8 mouse cellular contexts compared by ENCODE assay signal in genomic region chr17:56276643-56277566, GRCm38 (mm10). TPM values are rescaled to one million over a fixed set of nuclear protein-coding genes. Genes with fewer than 3 reads are reported as not detected.
DNase-seq lines count a peak whose midpoint lies in the region; ATAC-seq and TF ChIP-seq lines count a peak whose summit lies in the region.

Gene Ticam1, minus strand, starts transcription at chr17:56276786.

- H3K4me1 ChIP-seq in embryonic facial prominence, embryonic 14.5 days (ENCODE audit: control insufficient read depth, insufficient read depth, low read length), result 0 out of 2 replicates have a peak, but pooled peaks cover 5% of the 10 kb centered on the region
- H3K4me1 ChIP-seq in heart, adult 2 months (ENCODE audit: control insufficient read depth, insufficient read depth, low read length), result peaks cover 21% of the 10 kb centered on the region
- peaks cover 37% of the 10 kb centered on the region; the same call in 1 of the 2 replicates for H3K4me1 ChIP-seq in kidney, adult 2 months (ENCODE audit: control insufficient read depth, insufficient read depth, low read length)
- peaks cover 14% of the 10 kb centered on the region for H3K4me1 ChIP-seq in limb, embryonic 13.5 days
- peaks cover 14% of the 10 kb centered on the region for H3K4me1 ChIP-seq in midbrain, embryonic 15.5 days

- intact Hi-C loops in heart, adult 2 months (cut with DNase I), result loop anchor here (5.0 kb wide), 1 partner anchor 75 kb away; no protein-coding TSS in a partner anchor

- peak; percentile 64 for TF ChIP-seq POLR2A in heart, adult 2 months (IDR thresholded peaks at IDR 0.05; ENCODE audit: insufficient read depth, low read depth, low read length)
- peak; percentile 40 for TF ChIP-seq POLR2A in kidney, adult 2 months (IDR thresholded peaks at IDR 0.05; ENCODE audit: low read depth, low read length)

- H3K4me2 ChIP-seq in embryonic facial prominence, embryonic 14.5 days (ENCODE audit: low read depth, low read length), result peak within 1 kb of the TSS; percentile 73
- H3K4me2 ChIP-seq in limb, embryonic 13.5 days (replicated peaks), result peak within 1 kb of the TSS; percentile 76
- peak within 1 kb of the TSS; percentile 72 for H3K4me2 ChIP-seq in midbrain, embryonic 15.5 days

- H3K9ac ChIP-seq in embryonic facial prominence, embryonic 14.5 days (ENCODE audit: low read depth, low read length), result peak within 1 kb of the TSS; percentile 74
- peak within 1 kb of the TSS; percentile 95 for H3K9ac ChIP-seq in heart, adult 2 months (ENCODE audit: low read depth, low read length)
- peak within 1 kb of the TSS; percentile 80 for H3K9ac ChIP-seq in limb, embryonic 13.5 days
- H3K9ac ChIP-seq in midbrain, embryonic 15.5 days, result peak within 1 kb of the TSS; percentile 52

- no peaks in the 10 kb centered on the region for H3K9me3 ChIP-seq in embryonic facial prominence, embryonic 14.5 days (ENCODE audit: control insufficient read depth, low read length)
- H3K9me3 ChIP-seq in limb, embryonic 13.5 days, result no peaks in the 10 kb centered on the region
- no peaks in the 10 kb centered on the region for H3K9me3 ChIP-seq in midbrain, embryonic 15.5 days

- peak within 1 kb of the TSS; percentile 91 for H3K27ac ChIP-seq in embryonic facial prominence, embryonic 14.5 days (replicated peaks; ENCODE audit: low read depth, low read length)
- H3K27ac ChIP-seq in heart, adult 2 months, result peak within 1 kb of the TSS; percentile 89
- peak within 1 kb of the TSS; percentile 93 for H3K27ac ChIP-seq in kidney, adult 2 months (ENCODE audit: insufficient read depth, low read depth, low read length)
- peak within 1 kb of the TSS; percentile 82 for H3K27ac ChIP-seq in limb, embryonic 13.5 days
- H3K27ac ChIP-seq in midbrain, embryonic 15.5 days, result no peak within 1 kb of the TSS

- no peaks in the 10 kb centered on the region; the same call in 1 of the 2 replicates for H3K79me2 ChIP-seq in heart, adult 2 months (replicated peaks; ENCODE audit: control insufficient read depth, insufficient read depth, low read length)

- peak; percentile 95 for TF ChIP-seq EP300 in heart, adult 2 months (IDR thresholded peaks at IDR 0.05; ENCODE audit: insufficient read depth, low read depth, low read length)

- DNase-seq in A20 (ENCODE audit: low read depth, low spot score), result peak; percentile 95
- peak; percentile 75 to 80 for DNase-seq in adrenal gland, postnatal 4 days (ENCODE audit: low spot score in 2 of 2)
- peak; percentile 98 for DNase-seq in embryonic facial prominence, embryonic 14.5 days (ENCODE audit: low spot score)
- peak; percentile 88 to 96 for DNase-seq in heart, adult 2 months
- DNase-seq in kidney, adult 2 months, result peak; percentile 98
- DNase-seq in spleen, adult 18-20 months, result peak; percentile 68 to 82

- peak within 1 kb of the TSS; percentile 52 for H3K4me3 ChIP-seq in embryonic facial prominence, embryonic 14.5 days (ENCODE audit: low read depth, low read length)
- H3K4me3 ChIP-seq in heart, adult 2 months, result peak within 1 kb of the TSS; percentile 72
- peak within 1 kb of the TSS; percentile 90 for H3K4me3 ChIP-seq in kidney, adult 2 months (ENCODE audit: insufficient read depth, low read depth, low read length)
- peak within 1 kb of the TSS; percentile 60 for H3K4me3 ChIP-seq in limb, embryonic 13.5 days
- peak within 1 kb of the TSS; percentile 40 for H3K4me3 ChIP-seq in midbrain, embryonic 15.5 days

- peak; percentile 57 for TF ChIP-seq CTCF in heart, adult 2 months (IDR thresholded peaks at IDR 0.05)
- TF ChIP-seq CTCF in kidney, adult 2 months (conservative IDR thresholded peaks at IDR 0.05; ENCODE audit: insufficient read depth, insufficient read length, low read depth, low read length), result no peak

- H3K27me3 ChIP-seq in embryonic facial prominence, embryonic 14.5 days (replicated peaks; ENCODE audit: control insufficient read depth, insufficient read depth, low read length), result no peaks in the 10 kb centered on the region
- no peaks in the 10 kb centered on the region for H3K27me3 ChIP-seq in heart, adult 2 months (ENCODE audit: control insufficient read depth, insufficient read depth, low read length)
- H3K27me3 ChIP-seq in kidney, adult 2 months (replicated peaks; ENCODE audit: control insufficient read depth, insufficient read depth, low read length), result no peaks in the 10 kb centered on the region
- no peaks in the 10 kb centered on the region for H3K27me3 ChIP-seq in limb, embryonic 13.5 days
- no peaks in the 10 kb centered on the region for H3K27me3 ChIP-seq in midbrain, embryonic 15.5 days (replicated peaks)

- ATAC-seq in embryonic facial prominence, embryonic 14.5 days (ENCODE audit: low read depth), result peak; percentile 95
- ATAC-seq in limb, embryonic 13.5 days (ENCODE audit: low FRiP score, low read depth), result peak; percentile 93
- ATAC-seq in midbrain, embryonic 15.5 days (replicated peaks), result peak; percentile 69

- H3K36me3 ChIP-seq in embryonic facial prominence, embryonic 14.5 days (ENCODE audit: control insufficient read depth, insufficient read depth, low read length), result peaks cover 41% of the 10 kb centered on the region
- H3K36me3 ChIP-seq in heart, adult 2 months (ENCODE audit: control insufficient read depth, insufficient read depth, low read length), result peaks cover 2% of the 10 kb centered on the region; the same call in 1 of the 2 replicates
- peaks cover 2% of the 10 kb centered on the region; the same call in 1 of the 2 replicates for H3K36me3 ChIP-seq in kidney, adult 2 months (ENCODE audit: control insufficient read depth, insufficient read depth, low read length)
- peaks cover 47% of the 10 kb centered on the region for H3K36me3 ChIP-seq in limb, embryonic 13.5 days
- no peaks in the 10 kb centered on the region for H3K36me3 ChIP-seq in midbrain, embryonic 15.5 days (replicated peaks)

- 7% methylated on average over 11 of the region's 21 CpGs for WGBS in embryonic facial prominence, embryonic 14.5 days
- 2% methylated on average over 20 of the region's 21 CpGs for WGBS in heart, adult 2 months
- WGBS in kidney, adult 2 months, result 3% methylated on average over 21 of the region's 21 CpGs
- 6% methylated on average over 21 of the region's 21 CpGs for WGBS in limb, embryonic 13.5 days
- WGBS in midbrain, embryonic 15.5 days, result 5% methylated on average over 21 of the region's 21 CpGs

RNA-seq across cellular contexts. Expression of gene Ticam1, which starts in this region (rescaled TPM):
- total RNA-seq in adrenal gland, postnatal 4 days (2021), result 10 to 100 TPM; 21.0 to 22.2 TPM
- 6.9 and 8.1 TPM in 2 replicates for polyA plus RNA-seq in embryonic facial prominence, embryonic 14.5 days (2014; fragmentation: Nextera tagmentation; extraction: Ambion mirVana)
- 1 to 10 TPM; 8.0 TPM for total RNA-seq in heart, adult 2 months (2021)
- 16.8 and 18.0 TPM in 2 replicates for polyA plus RNA-seq in heart, adult 2 months (2012; rRNA removed)
- 33.3 and 34.7 TPM in 2 replicates for polyA plus RNA-seq in kidney, adult 2 months (2012; rRNA removed)
- 4.4 and 4.6 TPM in 2 replicates for polyA plus RNA-seq in limb, embryonic 13.5 days (2015; fragmentation: Nextera tagmentation; extraction: Ambion mirVana)
- polyA plus RNA-seq in midbrain, embryonic 15.5 days (2015; fragmentation: Nextera tagmentation; extraction: Ambion mirVana), result 1.2 and 1.5 TPM in 2 replicates

Comparison
In these comparisons a context has a peak if more than half of its experiments do, and no peak if none do; other contexts are left out.
1. H3K4me3 ChIP-seq: peak in every context shown above with its lines; median percentile 90 in kidney, adult 2 months; 72 in heart, adult 2 months; 60 in limb, embryonic 13.5 days; 52 in embryonic facial prominence, embryonic 14.5 days; 40 in midbrain, embryonic 15.5 days.